Mouse (Mus musculus): Measurements from ENCODE around the gene Psg22.

GRCm38 (mm10) chr7:18746189-18746860 lies 28.4 kb downstream of the Psg22 start:
- TF ChIP-seq FLI1 (IDR thresholded peaks at IDR 0.05; ENCODE audit: low read length) (no peak), GATA1 (IDR thresholded peaks at IDR 0.05; ENCODE audit: borderline replicate concordance, low read length) (no peak)

All from megakaryocyte, embryonic 14.5 days (primary cell).